Mouse (Mus musculus): ENCODE results near the gene Gm15737.

GRCm38 (mm10) chr6:92869582-92870219, 544 bp downstream of the Gm15737 start:
- TF ChIP-seq CTCF (IDR thresholded peaks at IDR 0.05; ENCODE audit: borderline replicate concordance, insufficient read depth, low read depth, low read length), result no peak
- TF ChIP-seq POLR2A (IDR thresholded peaks at IDR 0.05; ENCODE audit: borderline replicate concordance, insufficient read depth, low read length), result no peak
